Mouse (Mus musculus) liver, adult 2 months (tissue): Measurements from ENCODE around the gene Gpd1.

Experiments used
- CTCF ChIP-seq: fragments of 200-500 bp; IDR thresholded peaks from 2 replicates; pipeline ENCODE4 v1.5.1; 2011; ENCODE audit warnings: low read depth, low read length, control low read depth
- POLR2A ChIP-seq: fragments of 200-500 bp; IDR thresholded peaks from 2 replicates; pipeline ENCODE4 v1.6.1; 2011; ENCODE audit warnings: low read length, control low read depth; ENCODE audit not compliant: insufficient read depth; ENCODE audit errors: extremely low read depth

DNA sequence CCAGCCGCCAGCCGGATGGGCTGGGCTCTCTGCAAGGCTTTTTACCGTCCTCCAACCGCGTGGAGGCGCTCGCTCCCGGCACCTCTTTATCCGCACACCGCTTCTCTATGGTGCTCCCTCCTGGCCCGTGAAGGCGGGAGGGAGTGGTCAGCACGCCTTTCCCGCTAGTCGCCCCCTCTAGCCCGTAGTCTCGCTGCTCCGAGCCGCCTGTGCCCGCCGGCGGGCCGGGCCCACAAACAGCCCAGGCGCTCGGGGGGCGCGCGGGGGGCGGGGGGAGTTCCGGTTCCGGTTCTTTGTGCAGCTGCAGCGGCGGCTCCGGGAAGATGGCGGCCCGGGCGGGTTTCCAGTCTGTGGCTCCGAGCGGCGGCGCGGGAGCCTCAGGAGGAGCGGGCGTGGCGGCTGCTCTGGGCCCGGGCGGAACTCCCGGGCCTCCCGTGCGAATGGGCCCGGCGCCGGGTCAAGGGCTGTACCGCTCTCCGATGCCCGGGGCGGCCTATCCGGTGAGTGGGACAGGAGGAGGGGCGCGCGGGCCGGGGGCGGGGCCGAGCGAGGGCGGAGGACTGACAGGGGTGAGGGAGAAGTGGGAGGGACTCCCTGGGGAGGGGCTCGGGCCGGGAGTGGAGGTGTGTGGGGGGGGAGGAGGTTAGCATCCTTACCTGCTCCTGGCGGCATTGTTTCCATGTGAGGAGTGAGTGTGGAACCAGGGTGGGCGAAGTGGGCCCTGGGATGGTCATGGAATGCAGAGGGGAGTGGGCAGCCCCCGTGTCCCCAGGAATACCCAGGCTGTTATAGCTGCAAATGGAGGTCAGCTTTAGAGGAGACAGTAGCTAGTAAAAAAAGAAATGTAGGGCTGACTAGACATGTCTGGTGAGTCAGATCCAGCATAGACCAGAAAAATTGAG lies 15.1 kb upstream of the Gpd1 start, which contains the start of gene Smarcd1:
- TF ChIP-seq CTCF (peak; percentile 88), POLR2A (0 out of 2 replicates have a peak, but pooled peaks have one; percentile 14)
